Mouse (Mus musculus) NIH3T3 (cell line): Measurements from ENCODE around the gene Cxcl17.
"Not testable (repeated sequence)": the region's sequence is repeated elsewhere in the genome, so short reads cannot be mapped to it uniquely, and the experiment has no call there.

ENCODE experiments used
- DNase-seq: peaks from one replicate; pipeline ENCODE4 v3.0.0-alpha.2; 2012; ENCODE audit warnings: low read depth

Cxcl17 gene

DNA sequence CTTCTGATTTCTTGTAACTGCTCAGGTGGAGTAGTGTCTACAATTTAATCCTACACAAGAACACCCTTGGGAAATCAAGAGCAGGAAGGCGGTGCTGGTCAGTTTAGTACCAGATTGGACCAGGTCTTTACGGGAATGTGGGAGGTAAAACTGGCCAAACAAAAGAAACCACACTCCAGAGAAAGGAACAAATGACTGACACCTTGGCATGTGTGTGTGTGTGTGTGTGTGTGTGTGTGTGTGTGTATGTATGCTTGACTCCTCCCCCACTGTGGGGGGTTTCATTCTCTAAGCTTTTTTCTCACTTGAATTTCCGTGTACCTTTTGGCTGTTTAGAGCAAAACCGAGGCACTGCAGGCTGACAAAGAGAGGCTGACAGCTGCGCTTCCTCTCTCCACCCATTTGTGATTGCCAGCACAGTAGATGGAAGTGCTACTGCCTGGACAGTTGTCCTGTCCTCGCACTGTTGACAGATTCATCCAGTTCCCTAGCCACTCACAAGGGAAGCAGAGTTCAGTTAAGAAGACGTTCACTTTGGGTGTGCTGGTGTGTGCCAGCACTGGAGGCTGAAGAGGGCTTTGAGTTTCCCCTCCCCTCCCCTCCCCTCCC is at the start of gene Cxcl17:
Gene Cxcl17, minus strand, starts transcription at position 54 of the 609 bp plus-strand sequence.
- DNase-seq, result no peak

DNA sequence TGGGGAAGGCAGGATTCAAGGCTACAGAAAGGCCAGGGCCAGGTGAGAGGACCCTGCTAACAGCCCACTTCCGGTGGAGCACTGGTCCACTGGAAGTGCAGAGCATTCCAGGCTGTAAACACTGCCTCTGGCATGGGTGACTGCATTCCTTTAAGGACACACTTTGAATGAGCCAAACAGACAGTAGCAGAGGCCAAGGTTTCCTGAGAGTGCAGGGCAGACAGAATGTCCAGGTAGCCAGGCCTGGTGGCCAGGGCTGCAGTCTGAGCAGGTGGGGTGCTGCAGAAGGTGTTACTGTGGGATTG is 49.3 kb upstream of the Cxcl17 start:
- not testable (repeated sequence) for DNase-seq

DNA sequence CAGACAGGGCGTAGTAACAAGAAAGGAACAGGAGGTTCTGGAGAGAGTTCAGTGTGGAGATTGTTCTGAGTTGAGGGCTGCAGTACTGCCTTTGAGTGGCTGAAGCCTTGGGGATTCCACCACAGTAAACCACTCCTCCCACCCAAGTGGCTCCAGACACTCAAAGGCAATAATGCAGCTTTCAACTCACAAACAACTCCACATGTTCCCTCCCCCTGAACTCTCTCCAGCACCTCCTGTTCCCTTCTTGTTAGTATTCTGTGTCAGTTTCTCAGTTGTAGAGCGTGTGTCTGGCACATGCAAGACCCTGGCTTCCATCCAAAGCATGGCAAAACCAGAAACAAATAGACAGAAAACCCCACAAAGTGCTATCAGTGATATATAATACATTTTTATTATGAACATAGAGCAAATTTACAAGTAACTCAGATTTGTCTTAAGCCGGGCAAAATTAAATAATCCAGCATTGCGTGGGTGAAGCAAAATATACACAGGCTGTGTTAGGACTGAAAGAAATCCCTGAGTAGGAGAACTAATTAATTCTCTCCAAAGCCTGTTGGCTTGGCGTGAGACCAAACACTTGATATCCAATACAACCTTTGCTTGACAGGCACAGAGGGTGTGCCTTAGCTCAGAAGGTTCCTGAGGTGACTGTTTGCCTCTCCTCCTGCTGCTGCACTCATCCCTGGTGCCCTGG is 48.8 kb upstream of the Cxcl17 start:
- DNase-seq, result not testable (repeated sequence)

DNA sequence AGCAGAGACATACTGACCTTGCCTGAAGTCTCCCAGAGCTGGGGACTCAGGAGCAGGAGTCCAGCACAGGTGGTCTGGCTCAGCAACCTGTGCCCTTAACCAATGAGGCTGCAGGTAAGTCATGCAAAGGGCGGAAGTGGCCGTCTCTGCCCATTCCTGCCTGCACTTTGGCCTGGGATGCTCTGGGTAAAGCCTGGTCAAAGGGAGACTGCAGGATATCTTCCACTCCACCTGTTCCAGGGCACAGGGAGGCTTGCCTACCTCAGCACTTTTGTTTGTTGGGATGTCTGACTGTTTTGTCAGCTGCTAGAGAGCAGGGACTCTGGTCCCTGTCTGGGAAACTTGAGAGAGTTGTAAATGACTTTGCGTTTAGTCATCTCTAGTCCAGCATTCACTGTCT is 39.4 kb upstream of the Cxcl17 start:
- no peak for DNase-seq

DNA sequence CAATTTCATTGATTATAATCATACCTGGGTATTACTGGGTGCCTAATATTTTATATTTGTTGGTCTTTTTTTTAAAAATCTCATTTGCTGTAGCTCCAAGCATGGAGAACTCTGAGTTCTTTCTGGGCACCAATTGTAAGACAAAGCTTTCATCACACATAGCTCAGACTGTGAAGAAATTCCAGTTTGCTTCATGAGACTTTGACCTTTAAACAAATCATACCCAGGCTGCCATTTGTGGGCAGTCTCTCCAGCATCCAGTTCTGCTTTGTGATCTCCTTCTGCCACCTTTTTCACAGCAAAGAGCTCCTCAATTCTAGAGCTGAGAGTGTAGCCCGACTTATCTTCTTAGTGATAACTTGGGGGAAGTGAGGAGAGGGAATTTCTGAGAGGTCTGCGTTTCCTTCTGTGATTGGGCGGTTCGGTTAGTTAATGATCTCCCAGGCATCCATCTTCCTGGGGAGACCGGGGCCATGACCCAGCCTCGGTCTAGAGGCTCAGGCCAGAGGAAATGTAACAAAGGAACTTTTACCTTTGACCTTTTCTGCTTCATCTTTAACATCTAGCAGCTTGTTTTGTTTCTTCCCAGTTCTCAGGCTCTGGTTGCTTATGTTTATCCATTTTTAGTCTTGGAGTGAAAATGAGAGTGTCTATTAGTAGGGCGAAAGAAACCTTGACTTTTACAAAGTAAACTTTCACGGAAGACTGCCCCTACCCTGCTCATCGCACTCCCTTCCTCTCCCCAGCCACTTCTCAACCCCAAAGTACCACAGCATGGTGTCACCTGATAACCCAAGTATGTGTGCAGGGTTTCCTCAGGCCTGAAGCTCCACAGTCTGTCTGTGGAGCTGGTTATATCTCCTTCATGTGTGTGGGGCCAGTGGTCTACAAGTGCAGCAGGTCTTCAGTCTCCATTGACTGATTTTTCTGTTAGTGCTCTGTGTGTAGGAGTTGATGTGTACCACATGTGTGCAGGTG is 37.5 kb upstream of the Cxcl17 start:
- no peak for DNase-seq

DNA sequence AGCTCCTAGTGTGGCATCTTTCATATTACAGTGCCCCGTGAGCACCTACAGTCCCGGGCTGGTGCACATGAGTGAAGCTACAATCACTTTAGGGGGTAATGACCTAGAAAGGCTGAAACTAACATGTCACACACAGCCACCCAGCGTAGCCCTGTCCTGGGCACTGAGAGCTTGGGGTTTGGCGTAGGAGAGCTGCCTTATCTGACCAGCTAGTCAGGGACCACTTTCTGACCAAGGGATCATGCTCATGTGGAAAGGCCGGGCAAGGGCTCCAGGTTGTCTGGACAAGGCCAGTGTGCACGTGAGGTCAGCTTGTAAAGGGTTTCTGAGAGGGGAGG is 28.1 kb upstream of the Cxcl17 start:
- no peak for DNase-seq

DNA sequence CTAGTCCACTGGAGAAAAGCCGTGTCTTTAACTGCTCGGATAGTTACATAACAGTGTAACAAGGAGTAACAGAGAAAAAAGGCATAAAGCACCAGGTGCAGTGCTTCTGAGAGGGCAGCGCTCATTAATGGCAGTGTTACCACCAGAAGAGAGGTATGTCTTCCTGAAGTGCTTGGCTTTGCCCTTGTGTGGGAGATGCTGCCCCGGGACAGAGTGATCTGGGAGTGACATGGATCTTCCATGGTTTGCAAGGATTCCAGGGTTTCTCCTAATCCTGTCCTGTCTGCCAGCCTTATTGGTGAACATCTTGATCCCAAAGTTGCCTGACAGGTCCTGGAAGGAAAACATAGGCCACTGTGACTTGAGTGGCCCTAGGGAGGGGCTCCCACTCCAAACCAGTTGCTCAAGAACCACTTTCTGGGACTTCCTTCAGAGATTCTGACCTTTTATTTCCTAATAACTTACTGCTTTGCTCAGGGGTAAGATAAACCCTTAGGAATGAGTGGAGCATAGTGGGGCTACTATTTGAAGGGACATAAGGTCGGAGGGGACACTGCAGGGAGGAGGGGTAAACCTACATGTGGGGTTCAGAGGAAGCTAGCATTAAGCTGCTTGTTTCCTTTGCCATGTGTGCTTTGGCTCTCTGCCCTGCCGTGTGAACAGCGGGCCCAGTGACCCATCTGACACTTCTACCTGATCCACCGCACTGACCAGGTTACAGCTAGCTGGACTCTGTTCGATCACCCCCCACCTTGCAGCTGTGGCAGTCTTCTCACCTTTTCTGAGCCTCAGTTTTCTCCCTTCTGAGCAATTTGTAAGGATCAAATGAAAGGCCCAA is 27.5 kb upstream of the Cxcl17 start:
- DNase-seq, result no peak

DNA sequence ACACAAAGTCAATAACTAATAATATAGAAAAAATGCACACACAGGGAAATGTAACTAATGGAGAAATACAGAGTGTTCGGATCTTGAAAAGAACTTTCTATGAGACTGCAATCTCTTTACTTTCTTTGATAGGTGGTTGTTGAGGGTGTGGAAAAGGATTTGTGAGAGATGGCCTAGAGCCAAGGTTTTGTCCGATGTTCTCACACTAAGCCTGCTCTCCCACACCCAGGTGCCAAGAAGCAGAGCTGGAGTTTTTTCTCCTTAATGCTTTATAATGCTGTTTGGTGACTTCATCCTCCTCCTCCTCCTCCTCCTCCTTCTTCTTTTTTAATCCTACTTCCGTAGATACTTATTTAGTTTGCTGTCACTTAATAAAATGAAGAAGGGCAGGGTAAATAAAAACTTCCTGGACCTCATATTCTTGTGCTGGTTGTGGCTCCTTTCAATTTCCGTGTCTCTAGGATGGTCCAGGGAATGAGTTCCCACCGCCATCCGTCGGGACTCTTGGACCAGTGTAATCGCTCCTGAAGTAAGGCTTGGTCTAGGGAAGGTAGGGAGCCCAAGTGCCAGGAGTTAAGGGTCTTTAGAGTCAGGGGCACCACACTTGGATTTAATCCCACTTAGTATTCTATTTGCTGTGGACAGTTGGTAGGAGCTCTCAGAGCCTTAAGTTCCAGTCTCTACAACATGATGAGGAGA is 26.6 kb upstream of the Cxcl17 start:
- no peak for DNase-seq

DNA sequence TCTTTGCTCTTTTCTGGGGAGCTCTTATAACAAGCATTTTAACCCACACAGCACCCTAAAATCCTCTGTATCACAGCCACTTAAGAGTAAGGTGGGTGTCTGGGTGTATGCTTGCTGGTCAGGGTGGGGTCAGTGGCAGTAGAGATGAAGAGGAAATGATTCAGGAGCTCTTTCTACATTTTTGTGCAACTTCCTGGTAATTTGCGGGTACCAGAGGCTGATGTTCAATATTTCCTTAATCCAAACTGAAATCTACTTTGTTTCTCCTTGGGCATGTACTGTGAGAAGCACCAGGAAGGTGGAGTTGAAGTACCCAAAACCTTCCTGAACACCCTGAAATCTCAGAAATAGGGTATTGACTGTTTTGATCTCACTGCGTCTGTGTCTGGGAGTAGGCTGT is 24.0 kb upstream of the Cxcl17 start:
- no peak for DNase-seq

DNA sequence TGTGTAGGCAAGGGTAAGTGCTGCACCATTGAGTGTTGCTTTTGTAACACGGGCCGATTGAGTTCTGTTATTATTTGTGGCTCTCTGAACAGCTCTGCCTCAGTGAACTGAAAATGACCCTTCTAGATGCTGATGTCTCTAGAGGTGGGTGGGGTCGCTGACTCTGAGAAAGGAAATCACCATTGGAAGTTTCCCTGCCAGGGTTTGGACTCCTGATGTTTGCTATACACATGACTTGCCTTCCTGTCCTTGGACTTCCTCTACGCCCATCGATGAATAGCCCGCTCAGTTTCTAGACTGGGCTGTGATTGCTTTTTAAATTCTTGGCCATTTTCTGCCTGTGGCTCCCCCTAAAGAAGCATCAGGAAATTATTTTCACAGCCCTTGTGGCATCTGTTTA is 23.5 kb upstream of the Cxcl17 start:
- DNase-seq, result no peak

DNA sequence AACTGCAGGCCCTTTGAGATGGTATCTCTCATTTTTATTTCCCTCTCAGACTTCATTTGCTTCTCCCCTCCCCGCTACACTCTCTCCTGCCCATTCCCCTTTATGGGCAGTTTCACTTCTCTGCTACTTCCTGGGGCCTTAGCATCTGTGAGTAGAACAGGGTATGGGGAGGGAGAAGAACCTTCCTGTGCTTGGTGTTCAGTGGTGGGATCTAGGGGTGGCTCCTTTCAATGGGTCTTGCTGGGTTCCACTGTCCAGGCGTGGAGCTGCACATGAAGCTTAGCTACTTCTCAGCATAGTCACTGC is 22.8 kb upstream of the Cxcl17 start:
- DNase-seq, result no peak

DNA sequence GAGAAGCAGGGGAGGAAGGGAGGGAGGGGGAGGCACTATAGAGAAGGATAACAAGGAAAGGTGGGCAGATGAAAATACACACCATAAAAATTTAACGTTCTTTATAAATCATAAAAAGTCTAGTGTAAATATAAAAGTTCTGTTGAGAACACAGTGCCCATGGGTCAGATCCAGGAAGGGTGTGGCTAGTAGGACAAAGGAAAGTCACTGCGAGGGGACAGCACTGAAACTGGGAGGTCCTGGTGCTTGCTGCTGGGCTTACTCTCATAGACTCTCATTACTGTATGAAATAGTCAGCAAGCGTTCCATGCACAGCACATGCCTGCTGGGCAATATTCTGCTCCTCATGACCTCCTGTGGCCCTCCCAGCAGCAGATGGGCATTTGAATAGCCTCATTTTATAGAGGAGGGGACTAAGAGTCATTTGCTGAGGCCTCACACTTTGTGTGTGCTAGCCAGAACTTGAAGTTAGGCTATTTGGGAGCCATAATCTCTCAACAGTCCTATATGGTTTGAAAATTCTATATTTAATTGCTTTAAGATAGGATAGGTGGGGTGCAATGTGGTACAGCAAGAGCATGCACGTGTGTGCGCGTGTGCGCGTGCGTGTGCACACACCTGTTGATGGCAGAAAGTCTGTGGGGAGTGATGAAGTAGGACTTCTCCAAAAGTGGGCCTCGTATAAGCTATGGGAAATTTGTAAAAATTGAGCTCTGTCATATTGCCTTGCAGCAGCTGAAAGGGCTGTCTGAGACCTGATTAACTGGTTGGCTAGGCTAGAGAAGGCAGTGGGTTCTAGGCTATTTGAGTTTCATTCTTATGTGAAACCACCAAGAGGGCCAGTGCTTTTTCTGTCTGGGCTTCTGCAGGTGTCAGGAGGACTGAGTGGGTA is 22.2 kb upstream of the Cxcl17 start:
- DNase-seq, result no peak

DNA sequence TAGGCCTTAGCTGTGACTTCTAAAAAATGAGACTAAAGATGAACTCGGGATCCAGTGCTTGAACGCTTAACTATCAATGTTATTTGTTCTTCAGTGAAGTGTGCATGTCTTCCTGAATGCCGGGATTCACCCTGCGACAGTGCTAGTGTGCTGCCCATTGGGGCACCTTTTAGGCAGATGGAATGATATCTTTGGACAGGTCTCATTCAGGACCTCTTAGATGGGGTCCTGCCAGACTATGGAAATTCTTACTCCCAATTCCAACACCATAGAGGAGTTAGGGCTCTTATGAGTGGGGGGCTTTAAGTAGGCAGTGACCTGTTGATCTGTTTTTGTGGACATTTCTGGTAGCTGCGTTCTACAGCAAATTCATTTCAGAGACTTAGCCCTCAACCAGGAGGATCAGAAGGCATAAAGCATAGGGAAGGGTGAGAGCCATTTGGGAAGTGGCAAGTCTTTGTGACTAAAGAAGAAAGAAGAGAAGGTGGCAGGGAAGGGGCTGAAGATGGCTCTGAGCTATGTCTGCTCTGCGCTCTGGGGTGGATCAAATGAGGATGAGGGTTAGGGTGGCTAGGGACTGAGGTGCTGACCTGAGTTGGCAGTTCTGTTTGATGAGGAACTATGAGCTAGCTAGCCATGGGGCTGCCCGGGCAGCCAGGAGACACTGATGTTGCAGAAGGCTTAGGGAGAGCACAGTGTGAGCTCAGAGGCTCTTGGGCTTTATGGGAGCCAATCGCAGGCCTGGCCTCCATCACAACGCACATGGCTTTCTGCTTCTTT is 21.3 kb upstream of the Cxcl17 start:
- no peak for DNase-seq

DNA sequence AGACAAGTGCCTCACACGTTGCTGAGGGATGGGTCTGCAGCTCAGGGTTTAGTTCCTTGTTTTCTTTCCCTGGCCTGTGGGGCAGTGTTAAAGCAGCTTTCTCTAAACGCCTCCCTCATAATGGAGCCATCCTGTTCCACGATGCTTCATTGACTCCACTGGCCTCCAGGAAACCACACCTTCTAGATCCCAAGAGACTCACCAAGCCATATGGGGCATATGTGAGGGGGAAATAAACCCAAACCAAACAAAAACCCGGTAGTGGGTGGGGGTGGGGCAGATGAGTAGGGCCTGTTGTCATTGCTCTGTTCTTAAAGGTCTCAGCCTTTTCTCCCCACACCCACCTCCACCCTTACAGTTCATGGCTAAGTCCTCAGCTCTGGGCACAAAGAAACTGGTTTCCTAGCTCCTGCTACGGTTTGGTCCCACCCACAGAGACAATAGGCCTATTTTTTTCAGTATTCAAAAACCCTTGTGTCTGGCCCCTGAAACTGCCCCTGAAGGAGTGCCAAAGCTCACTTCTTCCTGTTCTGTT is 20.4 kb upstream of the Cxcl17 start:
- DNase-seq, result peak; percentile 20

DNA sequence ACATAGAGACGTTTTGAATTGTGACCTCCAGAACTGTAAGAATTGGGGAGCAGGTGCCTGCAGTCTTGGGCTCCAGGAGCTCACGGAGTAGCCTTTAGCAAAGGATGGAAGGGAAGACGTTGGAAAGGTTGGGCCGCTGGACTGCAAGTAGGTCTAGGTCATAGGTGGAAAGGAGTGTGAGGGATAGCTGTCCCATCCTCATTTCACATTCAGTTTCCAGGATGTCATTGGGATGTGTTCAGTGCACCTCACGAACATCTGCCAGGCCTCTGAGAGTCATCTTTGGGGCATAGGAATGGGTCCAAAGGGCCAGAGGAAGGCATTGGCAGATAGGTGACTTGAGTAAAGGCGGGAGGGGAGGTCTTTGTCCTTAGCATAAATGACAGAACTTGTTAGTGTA is 19.7 kb upstream of the Cxcl17 start:
- DNase-seq, result no peak

DNA sequence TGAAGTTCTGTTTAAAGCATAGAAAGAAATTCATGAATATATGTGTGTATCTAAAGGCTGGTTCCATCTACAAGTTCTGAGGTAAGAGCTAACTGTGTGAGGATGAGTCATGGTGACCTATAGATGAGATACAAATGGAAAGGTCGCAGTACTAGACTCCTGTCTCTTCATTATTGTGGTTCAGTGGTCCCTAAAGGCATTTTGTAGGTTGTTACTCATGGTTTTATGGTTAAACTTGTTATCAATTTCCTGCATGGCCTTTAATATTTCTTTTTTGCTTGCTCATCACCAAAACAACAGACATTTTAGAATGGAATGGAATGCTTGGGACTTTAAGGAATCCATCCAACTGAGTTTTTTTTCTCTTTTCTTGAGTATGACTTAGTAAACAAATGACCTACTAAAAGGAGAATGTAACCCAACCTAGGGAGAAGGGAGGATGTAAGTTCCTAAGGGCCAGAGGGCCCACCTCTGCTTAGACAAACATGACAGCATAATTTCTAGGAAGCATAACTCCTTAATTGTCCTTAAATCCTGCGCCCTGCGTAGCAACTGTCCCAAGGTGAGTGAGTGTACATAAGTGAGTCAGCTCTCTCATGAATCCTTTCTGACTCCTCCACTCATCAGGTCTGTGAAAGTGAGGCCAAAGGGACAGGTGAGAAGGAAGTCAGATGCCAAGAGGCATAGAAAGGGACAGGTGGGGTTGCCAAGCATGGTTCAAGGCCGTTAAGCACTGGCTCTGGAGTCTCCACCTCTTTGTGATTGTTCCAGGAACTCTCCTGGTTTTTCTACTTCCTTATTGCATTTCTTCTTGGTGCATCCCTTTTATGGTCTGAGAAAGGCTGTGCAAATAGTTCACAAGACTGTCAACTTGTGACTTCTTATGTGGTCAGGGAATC is 17.4 kb upstream of the Cxcl17 start:
- peak; percentile 34 for DNase-seq

DNA sequence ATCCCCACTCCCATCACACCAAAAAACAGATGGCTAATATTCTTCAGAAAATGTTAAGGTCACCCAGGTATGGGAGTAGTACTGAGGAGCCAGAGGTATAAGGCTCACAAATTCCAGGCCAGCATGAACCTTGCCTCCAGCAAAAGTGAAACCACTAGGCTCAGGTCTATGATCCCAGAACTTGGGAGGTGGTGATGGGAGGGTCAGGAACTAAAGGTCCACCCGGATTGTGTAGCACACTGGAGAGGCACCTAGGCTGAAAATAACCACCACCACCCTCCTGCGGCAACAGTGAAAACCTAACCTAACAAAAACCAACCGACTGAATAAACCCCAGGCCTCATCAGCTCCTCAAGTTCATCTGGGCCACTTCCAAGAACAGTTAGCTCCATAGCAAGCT is 15.6 kb upstream of the Cxcl17 start:
- no peak for DNase-seq

DNA sequence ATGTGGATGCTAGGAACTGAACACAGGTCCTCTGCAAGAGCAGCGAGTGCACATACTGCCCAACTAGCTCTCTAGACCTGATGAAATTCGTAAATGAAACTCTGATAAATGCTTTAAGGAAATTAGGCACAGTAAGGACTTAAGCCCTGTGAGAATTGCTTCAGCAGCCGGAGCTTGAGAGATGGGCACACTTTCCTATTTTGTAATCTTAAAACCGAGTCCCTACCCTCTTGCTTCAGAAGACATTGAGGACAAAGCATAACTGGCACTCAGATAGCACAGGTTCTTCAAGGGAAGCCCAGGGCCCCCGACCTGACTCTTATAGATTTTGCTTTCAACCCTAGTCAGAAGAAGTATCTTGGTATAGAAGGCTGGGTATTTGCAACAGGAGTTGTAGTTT is 14.5 kb upstream of the Cxcl17 start:
- no peak for DNase-seq

DNA sequence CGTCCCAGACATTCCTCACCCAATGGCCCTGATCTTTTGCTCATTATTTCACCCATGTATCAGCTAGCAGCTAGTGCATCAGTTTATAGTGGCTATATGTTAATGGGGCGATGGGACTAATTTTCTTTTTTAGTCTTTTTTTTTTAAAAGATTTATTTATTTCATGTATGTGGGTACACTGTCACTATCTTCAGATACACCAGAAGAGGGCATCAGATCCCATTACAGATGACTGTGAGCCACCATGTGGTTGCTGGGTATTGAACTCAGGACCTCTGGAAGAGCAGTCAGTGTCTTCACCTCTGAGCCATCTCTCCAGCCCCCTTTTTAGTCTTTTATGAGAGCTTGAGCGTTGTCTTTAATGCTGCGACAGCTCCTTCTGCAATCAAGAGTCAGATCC is 13.7 kb upstream of the Cxcl17 start:
- not testable (repeated sequence) for DNase-seq
